Mouse (Mus musculus) liver, adult 2 months (tissue): ENCODE data around the gene Cdkal1. TPM values are rescaled to one million over a fixed set of nuclear protein-coding genes. Genes with fewer than 3 reads are reported as not detected.

Experiments
- DNase-seq: peaks from one replicate; pipeline ENCODE4 v3.0.0-alpha.2; 2011; ENCODE audit warnings: low read depth, low spot score; ENCODE audit errors: extremely low read depth
- H3K27ac ChIP-seq: fragments of 200-500 bp; replicated peaks from 2 replicates; pipeline ENCODE4 v1.5.1; 2012; ENCODE audit warnings: low read depth, mild to moderate bottlenecking, control low read depth, inconsistent platforms, low read length; ENCODE audit not compliant: insufficient read depth
- H3K27me3 ChIP-seq: fragments of 200-500 bp; 2 replicates; pipeline ENCODE4 v1.6.1; 2012; ENCODE audit warnings: mild to moderate bottlenecking, moderate library complexity, low read length, inconsistent platforms; ENCODE audit not compliant: control insufficient read depth, insufficient read depth
- H3K36me3 ChIP-seq: fragments of 200-500 bp; 2 replicates; pipeline ENCODE4 v1.6.1; 2012; ENCODE audit warnings: low read length, inconsistent platforms; ENCODE audit not compliant: control insufficient read depth, insufficient read depth
- H3K4me1 ChIP-seq: fragments of 200-500 bp; 2 replicates; pipeline ENCODE4 v1.6.1; 2011; ENCODE audit warnings: low read length; ENCODE audit not compliant: control insufficient read depth, insufficient read depth
- H3K4me3 ChIP-seq: fragments of 200-500 bp; 2 replicates; pipeline ENCODE4 v1.5.1; 2011; ENCODE audit warnings: low read depth, mild to moderate bottlenecking, control low read depth, low read length, moderate library complexity; ENCODE audit not compliant: insufficient read depth
- H3K79me2 ChIP-seq: fragments of 200-500 bp; 2 replicates; pipeline ENCODE4 v1.6.1; 2012; ENCODE audit warnings: inconsistent platforms, mild to moderate bottlenecking, low read length, moderate library complexity; ENCODE audit not compliant: control insufficient read depth, insufficient read depth
- H3K9ac ChIP-seq: fragments of 200-500 bp; 2 replicates; pipeline ENCODE4 v1.6.1; 2012; ENCODE audit warnings: low read depth, mild to moderate bottlenecking, control low read depth, inconsistent platforms, low read length
- CTCF ChIP-seq: fragments of 200-500 bp; IDR thresholded peaks from 2 replicates; pipeline ENCODE4 v1.5.1; 2011; ENCODE audit warnings: low read depth, low read length, control low read depth
- POLR2A ChIP-seq: fragments of 200-500 bp; IDR thresholded peaks from 2 replicates; pipeline ENCODE4 v1.6.1; 2011; ENCODE audit warnings: low read length, control low read depth; ENCODE audit not compliant: insufficient read depth; ENCODE audit errors: extremely low read depth
- WGBS: fragments of 180-500 bp; shearing (Covaris S2); methylation state at CpG from one replicate; pipeline ENCODE4 v1.1.7; 2018; 5-methylcytosine and 5-hydroxymethylcytosine counted together
- polyA plus RNA-seq: library from polyadenylated mRNA; depleted of rRNA; stranded (reverse); fragments of >200 nt; gene quantifications from 2 replicates; pipeline ENCODE4 v1.2.3, GENCODE M21; 2012
- total RNA-seq: library from RNA; depleted of rRNA; stranded (reverse); fragments of >200 nt; gene quantifications from 2 replicates; pipeline ENCODE4 v1.2.3, GENCODE M21; 2014

The Cdkal1 gene
- total and polyA plus RNA-seq, 2 experiments = 1.7 to 13.6 TPM

DNA sequence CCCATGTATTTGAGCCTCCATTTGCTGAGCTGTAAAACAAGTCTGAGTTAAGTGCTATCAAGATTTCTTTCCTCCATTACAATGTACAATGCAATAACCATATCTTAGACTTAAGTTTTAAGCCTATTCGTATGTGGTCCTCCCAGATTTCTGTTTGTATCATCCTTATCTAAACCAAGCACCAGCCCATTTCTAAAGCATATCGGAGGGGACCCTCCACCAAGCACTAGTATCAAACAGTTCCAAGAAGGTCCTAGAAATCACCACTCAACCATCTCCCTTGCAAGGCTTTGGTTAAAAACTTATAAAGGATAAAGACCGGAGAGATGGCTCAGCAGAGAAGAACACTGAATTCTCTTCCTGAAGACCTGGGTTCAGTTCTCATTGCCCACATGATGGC is 47.1 kb downstream of the Cdkal1 start:
- Histone ChIP-seq H3K27ac (no peak overlapping the region), H3K79me2 (peaks cover 11% of the 10 kb centered on the region), H3K4me3 (no peak overlapping the region), H3K36me3 (no peaks in the 10 kb centered on the region), H3K27me3 (no peaks in the 10 kb centered on the region), H3K4me1 (no peaks in the 10 kb centered on the region), H3K9ac (no peak overlapping the region)
- DNase-seq = no peak
- TF ChIP-seq POLR2A (no peak), CTCF (no peak)
- 97% methylated on average over 3 of the region's 3 CpGs for WGBS

DNA sequence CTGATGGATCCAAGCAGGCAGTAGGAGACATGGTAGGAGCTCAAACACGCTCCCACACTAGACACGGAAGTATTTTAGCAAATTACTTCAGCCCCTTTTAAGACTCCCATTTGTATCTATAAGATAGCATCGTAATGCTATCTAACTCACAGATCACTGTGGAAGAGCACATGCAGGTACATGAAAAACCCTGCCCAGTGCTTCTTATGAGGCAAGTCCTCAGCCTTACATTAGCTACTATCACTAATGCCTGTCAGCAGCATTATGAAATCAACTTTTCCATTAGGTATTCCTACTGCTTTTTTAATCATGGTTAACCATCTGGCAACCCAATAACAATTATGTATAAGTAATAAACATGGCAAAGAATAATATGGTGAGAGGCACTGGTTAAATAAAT is 47.5 kb downstream of the Cdkal1 start:
- H3K27me3 ChIP-seq = no peaks in the 10 kb centered on the region
- no peak overlapping the region for H3K4me3 ChIP-seq
- WGBS = 100% methylated on average over 3 of the region's 3 CpGs
- H3K27ac ChIP-seq = no peak overlapping the region
- no peaks in the 10 kb centered on the region for H3K36me3 ChIP-seq
- no peak overlapping the region for H3K9ac ChIP-seq
- no peaks in the 10 kb centered on the region for H3K4me1 ChIP-seq
- peaks cover 11% of the 10 kb centered on the region for H3K79me2 ChIP-seq
- no peak for TF ChIP-seq CTCF
- no peak for TF ChIP-seq POLR2A
- no peak for DNase-seq

DNA sequence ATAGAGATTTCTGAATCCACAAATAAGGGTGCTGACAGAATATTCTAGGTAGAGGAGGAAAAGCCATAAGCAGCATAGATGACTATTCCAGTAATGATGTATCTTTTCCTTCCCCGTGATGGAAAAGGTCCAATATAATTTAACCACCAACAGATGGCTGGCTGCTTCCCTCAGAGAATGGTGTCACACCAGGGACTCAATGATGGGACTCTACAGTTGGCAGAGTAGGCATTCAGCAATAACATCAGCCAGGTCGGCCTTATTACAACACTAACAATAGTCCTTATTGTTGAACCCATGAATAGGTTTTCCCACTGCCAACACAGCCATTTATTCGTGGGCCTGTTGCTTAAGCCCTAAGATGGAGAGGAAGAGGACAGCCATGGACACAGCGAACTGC is 48.6 kb downstream of the Cdkal1 start:
- no peak overlapping the region for H3K9ac ChIP-seq
- no peak for TF ChIP-seq POLR2A
- no peak for TF ChIP-seq CTCF
- 94% methylated on average over 4 of the region's 4 CpGs for WGBS

DNA sequence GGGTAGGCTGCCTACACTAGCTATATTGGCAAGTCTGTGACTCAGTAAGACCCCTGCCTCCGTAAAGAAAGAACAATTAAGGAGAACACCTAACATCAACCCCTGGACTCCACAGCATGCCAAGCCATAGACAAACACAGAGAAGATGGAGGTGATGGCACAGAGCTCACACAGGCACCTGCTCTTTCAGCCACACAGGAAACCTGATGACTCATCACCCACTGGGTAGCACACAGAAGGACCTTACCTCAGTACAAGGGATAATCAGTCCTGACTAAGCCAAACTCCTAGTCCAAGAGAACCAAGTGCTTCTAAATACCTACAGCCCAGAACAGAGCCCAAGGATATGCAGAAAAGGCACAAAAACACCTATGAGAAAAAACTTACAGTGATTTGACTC is 50.2 kb downstream of the Cdkal1 start:
- Histone ChIP-seq H3K4me1 (no peaks in the 10 kb centered on the region), H3K4me3 (no peak overlapping the region), H3K27ac (no peak overlapping the region), H3K27me3 (no peaks in the 10 kb centered on the region), H3K9ac (no peak overlapping the region), H3K36me3 (no peaks in the 10 kb centered on the region), H3K79me2 (peaks cover 11% of the 10 kb centered on the region)
- TF ChIP-seq POLR2A = no peak
- no peak for TF ChIP-seq CTCF
- 100% methylated on average over 1 of the region's 1 CpGs for WGBS
- DNase-seq = no peak

More for the DNA sequence above, 48.6 kb downstream of the Cdkal1 start:
- Histone ChIP-seq H3K4me3 (no peak overlapping the region), H3K4me1 (no peaks in the 10 kb centered on the region), H3K79me2 (peaks cover 11% of the 10 kb centered on the region), H3K27me3 (no peaks in the 10 kb centered on the region), H3K27ac (no peak overlapping the region), H3K36me3 (no peaks in the 10 kb centered on the region)
- DNase-seq = no peak

DNA sequence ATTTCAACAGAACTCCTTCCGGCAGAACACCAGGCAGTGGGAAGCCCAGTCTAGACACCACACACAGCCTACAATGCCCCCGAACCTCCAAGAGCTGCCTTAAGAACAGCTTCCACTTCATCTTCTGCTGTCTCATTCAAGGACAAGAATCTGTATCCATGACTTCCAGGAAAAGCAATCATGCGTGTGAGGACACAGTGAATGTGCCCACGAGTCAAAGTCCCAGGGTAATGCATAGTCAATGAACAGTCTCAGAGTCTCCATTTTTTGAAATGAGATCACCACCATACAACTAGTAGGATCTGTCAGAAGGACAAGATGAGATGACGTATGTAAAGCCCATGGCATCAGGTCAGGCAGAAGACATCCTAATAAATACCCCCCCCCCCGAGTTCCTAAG is 51.4 kb downstream of the Cdkal1 start:
- Histone ChIP-seq H3K9ac (no peak overlapping the region), H3K27me3 (no peaks in the 10 kb centered on the region), H3K27ac (no peak overlapping the region), H3K4me3 (no peak overlapping the region), H3K36me3 (no peaks in the 10 kb centered on the region), H3K79me2 (peaks cover 11% of the 10 kb centered on the region), H3K4me1 (no peaks in the 10 kb centered on the region)
- WGBS = 94% methylated on average over 6 of the region's 6 CpGs
- DNase-seq = no peak
- TF ChIP-seq POLR2A (no peak), CTCF (no peak)

DNA sequence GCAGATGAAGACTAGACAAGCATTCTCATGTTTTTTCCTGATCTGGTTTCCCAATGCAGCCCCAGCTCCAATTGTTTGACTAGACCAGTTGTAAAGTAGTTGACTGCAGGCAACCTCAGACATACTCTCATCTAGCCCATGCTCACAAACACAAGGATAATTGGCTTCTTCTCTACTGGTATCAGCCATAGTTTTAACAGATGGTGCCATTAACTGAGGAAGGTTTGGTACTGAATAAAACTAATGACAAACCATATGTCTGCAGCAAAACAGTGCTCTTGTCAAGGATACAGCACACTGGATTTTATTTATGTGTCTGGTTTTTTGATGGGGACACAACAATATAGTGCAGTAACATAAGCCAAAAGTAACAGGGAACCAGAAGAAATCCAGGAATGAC is 52.8 kb downstream of the Cdkal1 start:
- DNase-seq = no peak
- H3K27me3 ChIP-seq = no peaks in the 10 kb centered on the region
- no peak overlapping the region for H3K4me3 ChIP-seq
- H3K36me3 ChIP-seq = no peaks in the 10 kb centered on the region
- H3K9ac ChIP-seq = no peak overlapping the region
- no peaks in the 10 kb centered on the region for H3K4me1 ChIP-seq
- no peak overlapping the region for H3K27ac ChIP-seq
- H3K79me2 ChIP-seq = peaks cover 9% of the 10 kb centered on the region
- TF ChIP-seq CTCF = no peak
- TF ChIP-seq POLR2A = no peak
